Mouse (Mus musculus) thymus, postnatal 0 days (tissue): ENCODE data around the gene Hivep3. TPM values are rescaled to one million over a fixed set of nuclear protein-coding genes. Genes with fewer than 3 reads are reported as not detected.

Experiments used
- DNase-seq: peaks from one replicate; pipeline ENCODE4 v3.0.0-alpha.2; 2015; ENCODE audit warnings: low spot score
- polyA plus RNA-seq: library from polyadenylated mRNA; unstranded; fragments of >200 nt; fragmentation: Nextera tagmentation; extraction: Ambion mirVana; gene quantifications from 2 replicates; pipeline ENCODE4 v1.2.1, GENCODE M21; 2015

Hivep3 gene
- polyA plus RNA-seq = 23.3 and 23.7 TPM in 2 replicates

DNA sequence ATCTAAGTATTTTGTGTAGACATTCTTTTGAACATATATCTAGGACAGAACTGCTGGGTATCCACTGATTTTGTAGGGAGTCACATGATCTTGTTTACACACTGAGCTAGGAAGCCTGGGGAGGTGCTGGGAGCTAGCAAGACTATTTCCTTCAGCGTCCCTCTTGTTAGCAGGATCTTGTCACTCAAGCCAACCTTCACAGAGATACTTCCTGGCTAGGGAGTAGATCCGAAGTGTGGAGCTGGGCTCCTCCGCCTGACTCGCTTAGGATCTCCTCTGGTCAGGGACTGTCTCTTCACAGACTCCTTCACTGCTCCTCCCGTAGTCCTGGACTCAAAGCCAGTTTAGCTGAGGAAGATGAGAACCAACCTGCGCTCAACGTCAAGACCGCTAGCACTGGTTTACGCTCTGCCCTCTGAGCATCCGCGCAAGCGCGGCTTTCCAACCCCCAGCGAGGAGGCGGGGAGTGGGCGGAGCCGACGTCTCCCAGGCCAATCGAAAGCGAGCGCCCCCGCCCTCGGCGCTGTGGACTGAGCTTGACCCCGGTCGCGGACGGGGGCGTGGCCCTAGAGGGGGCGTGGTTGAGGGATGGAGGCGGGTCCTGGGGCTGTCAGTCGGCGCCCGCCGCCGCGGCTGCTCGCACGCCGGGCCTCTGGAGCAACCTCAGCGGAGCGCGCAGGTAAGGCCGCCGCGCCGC lies at the start of gene Hivep3:
Hivep3 (plus strand) TSS at position 601 of the 697 bp plus-strand sequence.
- peak; percentile 98 for DNase-seq

DNA sequence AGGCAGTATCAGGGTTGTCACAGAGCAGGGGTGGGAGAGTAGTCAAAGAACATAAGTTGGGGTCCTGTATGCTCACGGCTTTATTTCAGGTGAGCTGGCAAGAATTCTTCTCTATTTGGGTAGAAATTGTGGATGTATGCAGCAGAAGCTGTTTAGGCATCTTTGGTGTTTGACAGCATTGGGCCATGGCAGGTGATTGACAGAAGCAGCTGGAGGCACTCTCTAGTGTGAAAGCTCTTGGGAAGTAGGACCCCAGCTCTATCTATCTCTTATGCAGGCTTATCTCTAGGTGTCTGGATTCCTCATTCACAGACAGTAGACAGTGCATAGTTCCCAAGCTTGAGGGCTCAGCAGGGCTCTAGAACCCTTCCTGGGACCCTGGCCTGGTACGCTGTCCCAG lies 47.8 kb upstream of the Hivep3 start:
- DNase-seq = no peak

DNA sequence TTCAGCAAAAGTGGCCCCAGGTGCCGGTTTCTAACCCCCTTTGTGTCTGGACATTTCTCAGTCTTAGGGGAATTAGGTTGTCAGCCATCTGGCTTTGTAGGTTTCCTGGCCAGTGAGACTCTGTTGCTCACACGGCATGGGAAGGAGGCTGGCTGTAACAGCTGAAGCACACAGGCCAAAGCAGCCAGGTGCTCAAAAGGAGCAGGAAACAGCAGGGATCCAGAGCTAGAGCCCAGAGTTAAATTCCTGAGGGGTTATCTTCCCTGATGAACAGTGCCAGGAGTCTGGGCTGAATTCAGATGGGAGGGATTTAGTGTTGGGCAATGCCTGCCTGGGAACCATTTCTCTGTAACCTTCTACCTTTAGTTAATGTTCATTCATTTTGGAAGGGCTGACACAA lies 35.2 kb upstream of the Hivep3 start:
- DNase-seq = no peak

DNA sequence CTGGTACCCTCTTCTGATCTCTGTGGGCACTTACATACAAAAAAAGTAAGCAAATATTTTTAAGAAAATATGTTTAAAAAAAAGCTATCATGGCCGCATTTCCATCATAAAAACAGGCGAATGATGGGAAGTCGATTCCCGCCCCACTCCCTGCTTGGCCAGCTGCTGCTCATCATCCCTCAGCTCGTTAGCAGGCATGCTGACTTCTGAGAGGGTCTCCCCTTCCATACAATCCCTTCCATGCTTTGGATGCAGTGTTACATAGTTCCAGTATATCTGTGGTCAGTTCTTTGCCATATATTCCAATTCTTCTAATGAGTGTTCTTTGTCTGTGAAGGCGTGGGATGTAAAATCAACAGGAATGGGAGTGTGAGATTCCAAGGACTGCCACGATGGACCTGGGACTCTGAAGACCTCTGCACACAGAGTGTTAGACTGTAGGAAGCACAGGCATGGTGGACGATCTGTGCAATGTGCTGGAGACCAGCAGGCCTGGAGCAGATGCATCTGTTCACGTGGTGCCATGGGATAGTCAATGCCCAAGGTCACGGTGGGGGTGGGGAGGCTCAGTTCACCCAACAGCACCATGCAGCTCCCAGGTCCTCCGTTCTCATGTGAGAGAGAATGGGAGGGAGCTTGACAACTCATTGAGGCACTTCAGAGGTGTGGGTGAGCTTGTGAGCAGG lies 32.2 kb upstream of the Hivep3 start:
- DNase-seq = no peak

DNA sequence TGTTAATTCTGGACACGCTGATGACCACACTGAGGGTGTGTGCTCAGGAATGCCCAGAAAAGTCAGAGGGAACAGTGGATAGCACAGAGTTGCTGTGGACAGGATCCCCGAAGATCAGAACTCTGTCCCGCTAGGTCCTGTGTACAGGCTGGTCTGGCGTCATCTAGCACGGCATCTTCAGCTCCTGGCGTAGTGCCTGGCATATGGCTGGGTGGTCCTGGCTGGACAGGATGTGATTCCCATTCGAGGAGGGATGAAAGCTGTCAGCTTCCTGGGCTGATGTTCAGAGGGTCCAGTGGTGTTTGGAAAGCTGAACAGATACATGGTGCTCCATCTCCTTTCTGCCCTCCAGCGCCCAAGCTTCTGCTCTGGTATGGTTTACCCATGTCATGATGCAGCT lies 29.6 kb upstream of the Hivep3 start:
- DNase-seq = no peak

DNA sequence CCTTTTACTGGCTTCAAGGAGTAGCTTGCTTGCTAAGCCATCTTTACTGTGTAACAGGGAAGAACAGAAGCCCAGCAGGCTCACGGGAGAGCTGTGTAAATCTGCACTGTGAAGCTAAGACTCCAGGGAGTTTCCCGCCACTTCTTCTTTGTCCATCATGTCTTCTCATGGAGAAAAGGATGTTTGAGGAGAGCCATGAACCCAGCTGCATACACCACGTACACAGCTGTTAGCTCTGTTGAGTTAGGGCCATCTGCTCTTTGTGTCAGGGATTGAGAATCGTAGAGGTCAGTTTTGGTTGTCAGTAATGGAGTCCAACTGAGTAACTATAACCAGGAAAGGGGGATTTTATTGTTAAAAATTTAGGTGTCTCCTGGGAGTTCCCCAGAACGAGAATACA lies 26.3 kb upstream of the Hivep3 start:
- DNase-seq = no peak

DNA sequence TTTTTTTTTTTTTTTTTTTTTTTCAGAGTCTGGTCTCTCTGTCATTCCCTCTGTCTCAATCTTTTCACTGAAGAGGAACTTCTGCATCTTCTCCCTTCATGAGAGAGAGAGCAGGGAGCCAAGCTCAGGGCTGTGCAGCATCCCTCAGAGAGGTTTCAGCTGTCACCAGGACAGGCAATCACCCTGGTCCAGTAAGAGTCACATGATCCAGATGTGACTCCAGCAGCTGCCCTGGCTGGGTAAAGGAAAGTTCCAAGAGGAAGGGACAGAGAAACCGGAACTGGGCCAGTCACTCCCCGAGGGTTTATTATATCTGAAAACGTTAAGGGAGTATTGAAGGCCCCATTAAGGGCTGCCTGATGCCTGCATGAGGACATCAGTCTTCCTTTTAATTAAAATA lies 25.8 kb upstream of the Hivep3 start:
- no peak for DNase-seq

DNA sequence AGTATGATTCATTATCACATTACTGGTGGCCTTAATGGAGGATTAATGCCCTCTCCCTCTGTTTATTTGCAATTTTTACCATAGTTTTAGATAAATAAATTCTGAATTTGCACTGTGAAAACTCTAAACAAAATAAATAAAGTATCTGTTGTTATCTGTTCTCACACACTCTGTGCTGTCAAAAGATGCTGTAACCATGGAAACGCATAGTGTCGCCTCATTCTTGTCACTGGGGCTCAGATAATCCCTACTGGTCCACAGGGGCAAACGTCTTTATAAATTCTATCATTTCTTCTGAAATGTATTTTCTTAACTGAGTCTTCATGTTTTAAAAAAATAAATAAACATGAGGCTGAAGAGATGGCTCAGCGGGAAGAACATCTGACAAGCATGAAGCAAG lies 23.4 kb upstream of the Hivep3 start:
- DNase-seq = no peak

DNA sequence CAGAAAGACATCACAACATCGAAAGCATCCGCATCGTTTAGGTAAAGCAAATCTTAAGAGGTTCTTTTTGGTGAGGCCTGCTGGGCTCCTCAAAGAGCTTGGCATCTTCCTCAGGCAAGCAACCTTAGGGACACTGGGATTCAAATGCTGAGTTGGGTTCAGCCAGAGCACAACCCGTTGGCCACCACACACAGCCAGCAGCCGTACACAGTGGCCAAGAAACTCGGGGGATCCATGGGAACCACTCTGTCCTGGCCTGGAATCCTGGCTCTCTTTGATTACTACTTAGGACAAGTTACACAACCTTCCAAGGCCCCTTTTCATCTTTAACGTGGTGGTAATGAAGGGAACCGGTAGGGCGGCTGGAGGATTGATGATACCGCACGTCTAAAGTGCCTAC lies 16.1 kb upstream of the Hivep3 start:
- no peak for DNase-seq

DNA sequence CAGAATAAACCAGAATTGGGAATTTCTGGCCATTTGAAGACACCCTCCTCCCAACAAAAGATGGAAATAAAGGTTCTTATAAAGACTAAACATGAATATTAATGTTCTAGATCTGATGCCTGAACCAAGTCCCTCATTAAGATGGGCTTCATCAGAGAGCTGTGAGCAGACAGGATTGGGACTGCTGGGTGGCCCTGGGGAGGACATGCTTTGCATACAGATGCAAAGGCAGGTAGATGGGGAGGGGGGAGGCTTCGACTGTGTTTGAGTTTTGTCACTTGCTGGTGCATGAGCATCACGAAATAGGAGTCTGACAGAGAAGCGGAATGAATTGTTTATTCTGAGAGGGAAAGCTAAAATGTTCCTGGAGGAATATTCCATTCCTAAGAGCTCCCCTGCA lies 12.1 kb upstream of the Hivep3 start:
- no peak for DNase-seq

DNA sequence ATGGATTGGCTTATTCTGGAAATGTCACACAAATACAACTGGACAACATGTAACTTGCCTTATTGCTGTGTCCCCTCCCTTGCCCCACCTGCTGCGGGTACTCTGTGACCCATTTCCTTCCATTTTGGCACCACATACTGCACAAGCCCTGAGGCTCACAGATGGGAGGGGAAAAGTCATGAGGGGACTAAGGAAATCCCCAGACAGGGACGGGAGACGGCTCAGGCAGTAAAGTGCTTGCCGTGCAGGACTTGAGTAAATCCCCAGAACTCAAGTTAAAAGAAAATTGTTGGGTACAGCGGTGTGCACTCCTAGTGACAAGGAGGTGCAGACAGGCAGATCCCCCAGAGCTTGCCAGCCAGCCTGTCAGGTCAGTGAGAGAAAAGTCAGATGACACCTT lies 7.5 kb upstream of the Hivep3 start:
- DNase-seq = no peak

DNA sequence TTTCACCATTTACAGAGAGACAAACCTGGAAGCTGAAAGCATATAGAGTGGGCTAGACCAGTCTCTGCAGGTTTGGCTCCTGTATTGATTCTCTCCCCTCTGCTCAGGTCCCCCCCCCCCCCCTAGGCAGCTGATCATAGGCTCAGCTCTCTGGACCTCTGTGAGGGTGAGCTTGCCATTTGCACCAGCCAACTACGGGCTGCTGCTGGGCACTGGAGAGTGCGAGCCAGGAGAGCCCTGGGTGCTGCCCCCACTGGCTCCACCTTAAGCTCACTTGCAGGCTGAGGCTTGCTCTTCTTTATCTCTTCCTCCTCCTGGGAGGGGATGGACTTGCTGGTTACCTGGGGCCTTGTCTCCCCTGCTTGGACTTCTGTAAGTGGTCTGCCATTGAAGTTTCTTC lies 5.7 kb upstream of the Hivep3 start:
- no peak for DNase-seq

DNA sequence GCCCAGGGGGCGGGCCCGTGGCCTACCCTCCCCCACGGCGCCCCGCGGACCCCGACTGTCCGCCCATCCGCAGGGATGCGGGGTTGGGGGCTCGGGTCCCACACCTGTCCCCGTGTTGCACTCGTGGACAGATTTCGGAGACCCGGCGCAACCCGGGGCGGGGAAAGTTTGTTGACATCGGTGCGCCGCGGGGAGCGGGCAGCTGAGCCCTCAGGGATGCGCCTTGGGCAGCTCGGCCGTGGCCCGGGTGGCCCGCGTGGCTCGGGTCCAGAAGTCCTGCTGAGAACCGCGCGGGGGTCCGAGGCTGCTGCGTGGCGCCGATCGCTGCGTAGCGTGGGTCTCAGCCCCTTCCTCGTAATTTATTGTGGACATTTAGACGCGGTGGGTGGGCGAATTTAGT lies 358 bp downstream of the Hivep3 start:
- no peak for DNase-seq

DNA sequence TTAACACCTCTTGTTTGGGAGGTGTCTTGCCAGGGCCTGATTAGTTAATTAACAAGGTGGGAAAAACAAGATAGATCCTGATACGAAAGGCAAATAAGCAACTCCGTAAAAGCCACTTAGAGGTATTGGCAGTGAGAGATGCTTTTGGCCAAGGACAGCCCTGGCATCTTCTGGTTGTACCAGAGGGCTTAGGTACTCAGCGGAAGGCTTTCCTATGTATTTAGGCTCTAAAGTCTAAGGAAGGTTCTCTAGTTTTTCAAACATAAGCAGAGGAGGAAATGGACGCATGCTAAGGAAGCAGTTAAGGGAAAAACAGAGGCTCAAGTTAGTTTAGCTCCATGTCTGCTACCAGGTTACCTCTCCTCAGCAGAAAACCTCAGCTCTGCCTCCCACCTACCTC lies 768 bp downstream of the Hivep3 start:
- DNase-seq = no peak

DNA sequence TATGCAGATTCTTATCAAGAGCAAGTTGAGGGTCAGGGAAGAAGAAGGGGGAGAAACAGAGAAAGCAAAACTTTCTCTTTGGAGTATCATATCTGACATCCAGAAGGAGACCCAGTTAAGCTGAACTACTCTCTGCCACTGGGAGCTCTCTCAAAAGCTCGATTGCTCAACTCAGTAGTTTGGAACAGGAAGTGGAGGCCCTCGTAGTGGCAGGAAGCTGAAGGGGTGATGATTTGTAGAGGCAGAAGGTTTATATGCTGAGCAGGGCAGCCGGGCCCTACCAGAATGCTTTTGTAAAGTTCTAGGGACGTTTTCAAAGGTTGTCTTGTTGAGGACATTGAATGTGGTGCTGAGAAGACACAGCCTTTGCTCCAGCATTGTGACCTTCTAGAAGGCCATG lies 5.1 kb downstream of the Hivep3 start:
- DNase-seq = peak; percentile 63

DNA sequence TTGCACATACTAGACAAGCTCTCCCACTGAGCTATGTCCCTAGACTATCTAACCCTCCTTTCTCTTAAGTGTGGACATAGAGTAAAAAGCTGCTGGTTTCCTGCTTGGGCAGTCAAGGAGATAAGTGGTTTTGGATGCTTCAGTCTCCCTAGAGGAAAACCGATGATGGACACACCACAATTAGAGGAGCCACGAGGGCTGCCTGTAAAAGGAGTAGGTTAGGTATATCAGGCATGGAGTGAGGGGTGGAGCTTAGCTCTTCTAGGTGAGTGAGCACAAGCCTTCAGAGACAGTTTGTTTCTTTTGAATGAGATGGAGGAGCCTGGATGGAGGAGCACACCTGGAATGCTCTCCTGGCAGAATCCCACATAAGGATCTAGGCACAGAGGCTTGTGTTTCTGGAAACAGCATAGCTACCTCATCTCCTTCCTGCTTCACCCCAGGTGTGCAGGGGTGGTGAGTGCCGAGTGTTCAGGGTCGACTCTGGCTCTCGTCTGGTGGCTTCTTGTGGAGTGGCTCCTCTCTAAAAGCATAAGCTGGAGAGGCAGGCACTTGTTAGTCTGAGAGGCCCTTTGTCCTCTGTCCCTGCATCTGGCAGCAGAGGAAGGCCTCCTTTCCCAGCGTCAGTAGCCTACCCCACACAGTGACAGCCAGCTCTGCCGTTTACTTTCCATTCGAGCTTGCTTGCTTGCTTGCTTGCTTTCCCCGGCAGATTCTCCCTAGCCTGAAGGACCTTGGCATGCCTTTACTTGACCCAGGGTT lies 5.9 kb downstream of the Hivep3 start:
- DNase-seq = no peak

DNA sequence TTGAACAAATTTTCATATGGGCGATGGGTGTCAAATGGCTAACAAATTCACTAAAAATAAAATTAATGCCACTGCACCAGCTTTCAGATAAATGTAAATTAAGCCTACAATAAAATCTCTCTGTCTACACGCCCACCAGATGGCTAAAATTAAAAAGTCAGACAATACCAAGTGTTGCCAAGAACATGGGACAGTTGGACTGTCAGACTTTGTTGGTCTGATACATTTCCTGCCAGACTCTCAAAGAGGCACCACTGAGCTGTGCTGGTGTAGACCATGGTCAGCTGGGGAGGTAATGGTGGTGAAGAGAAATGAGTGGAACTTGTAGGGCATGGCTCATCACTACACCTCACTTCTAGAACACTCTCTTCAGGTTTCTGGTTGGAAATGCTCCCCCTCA lies 14.8 kb downstream of the Hivep3 start:
- DNase-seq = no peak

DNA sequence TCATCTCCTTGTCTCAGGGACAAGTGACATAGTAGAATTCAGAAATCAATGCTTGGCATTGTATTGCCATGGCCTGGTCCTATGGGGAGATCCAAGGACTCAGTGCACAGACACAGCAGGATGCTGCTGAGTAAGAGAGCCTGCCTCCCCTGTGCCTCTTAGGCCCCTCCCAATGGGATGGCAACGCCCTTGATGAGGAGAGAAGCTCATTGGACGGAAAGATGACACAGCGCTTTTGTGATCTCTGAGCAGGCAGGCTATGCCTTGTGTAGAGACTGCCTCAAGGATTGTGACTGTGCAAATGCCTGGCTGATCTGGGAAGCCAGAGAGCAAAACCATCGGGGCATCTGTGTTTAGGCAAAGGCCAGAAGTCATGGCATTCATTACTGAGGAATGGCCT lies 16.6 kb downstream of the Hivep3 start:
- peak; percentile 33 for DNase-seq

DNA sequence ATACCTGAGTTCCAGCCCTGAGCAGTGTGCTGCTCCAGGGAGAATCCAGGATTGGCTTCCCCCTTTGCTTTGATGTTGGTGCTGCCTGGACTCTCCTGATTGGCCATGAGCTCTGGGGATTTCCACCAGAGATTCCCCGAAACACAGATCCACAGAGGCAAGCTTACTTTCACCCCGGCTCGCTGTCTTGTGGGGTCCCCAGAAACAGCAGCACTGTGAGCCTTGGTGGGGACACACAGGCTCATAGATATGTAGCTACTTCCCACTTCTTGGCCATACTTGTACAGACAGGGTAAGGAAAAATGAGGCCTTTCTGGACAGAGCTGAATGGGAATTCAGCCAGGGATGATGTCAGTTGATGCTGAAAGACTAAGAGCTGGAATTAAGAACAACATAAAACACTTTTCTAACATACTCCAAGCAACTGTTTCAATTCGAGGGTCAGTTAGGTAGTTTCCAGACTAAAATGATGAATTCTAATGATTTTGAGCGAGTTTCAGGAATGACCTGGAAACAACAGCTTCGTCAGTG lies 17.2 kb downstream of the Hivep3 start:
- DNase-seq = no peak

DNA sequence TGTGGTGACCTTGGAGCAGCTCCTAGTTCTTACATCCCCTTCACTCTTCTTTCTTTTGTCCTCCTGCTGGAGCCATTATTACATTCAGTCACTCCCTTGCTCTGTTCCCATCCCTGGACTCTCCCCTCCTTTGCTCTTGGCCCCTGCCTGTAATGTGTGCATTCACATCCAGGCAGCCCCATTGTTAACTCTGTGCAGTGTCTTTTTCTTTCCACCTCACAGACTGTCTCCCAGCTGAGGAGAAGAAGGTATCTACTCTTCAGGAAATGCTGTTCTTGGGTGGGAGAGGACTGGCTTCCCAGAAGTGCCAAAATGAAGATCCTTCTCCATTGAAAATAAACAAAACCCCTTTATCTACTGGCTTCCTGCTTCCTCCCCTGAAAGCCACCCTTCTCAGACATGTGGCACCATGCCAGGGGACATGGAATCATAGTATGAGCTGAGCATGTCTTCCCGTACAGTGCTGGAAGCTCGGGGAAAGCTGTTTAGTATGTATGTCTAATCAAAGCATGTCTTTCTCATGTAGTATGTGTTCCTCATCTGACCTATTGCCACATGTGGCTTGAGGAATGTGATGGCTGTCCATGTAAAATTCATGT lies 17.9 kb downstream of the Hivep3 start:
- no peak for DNase-seq

DNA sequence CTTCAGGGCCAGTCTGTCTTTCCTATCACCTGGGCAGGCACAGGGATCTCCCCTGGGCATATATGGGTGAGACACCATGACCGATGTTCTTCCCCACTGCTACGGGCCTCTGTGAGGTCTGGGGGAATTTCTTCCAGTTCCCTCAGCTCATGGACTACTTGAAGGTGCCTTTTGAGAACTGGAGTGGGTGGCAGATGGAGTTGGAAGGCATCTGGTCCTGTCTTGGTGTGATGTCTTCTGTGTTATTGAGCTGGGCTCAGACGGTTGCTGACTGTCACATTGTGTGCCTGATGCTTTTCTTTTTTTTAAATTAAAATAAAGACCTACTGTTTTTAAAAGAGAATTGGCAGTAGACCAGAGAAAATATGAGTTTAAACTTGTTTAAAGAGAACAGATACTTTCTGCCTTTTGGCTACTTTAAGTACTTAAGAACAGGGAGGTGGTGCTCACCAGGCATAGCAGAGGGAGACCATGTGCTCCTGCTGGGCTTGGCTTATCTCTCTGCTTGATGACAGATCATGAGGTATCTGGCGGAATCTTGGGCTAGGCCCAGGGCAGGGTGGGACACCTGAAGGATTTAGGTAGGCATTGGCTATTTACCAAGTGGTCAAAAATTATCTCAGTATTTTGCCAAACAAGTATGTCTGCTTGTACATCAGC lies 26.1 kb downstream of the Hivep3 start:
- no peak for DNase-seq
